Mouse (Mus musculus): ENCODE results near the gene Slamf6. TPM values are rescaled to one million over a fixed set of nuclear protein-coding genes. Genes with fewer than 3 reads are reported as not detected.
"Not testable (repeated sequence)": the region's sequence is repeated elsewhere in the genome, so short reads cannot be mapped to it uniquely, and the experiment has no call there.

The Slamf6 gene
- total RNA-seq (2022) = not detected

- no peak for DNase-seq (ENCODE audit: low spot score in 2 of 2)
Observed at GRCm38 (mm10) chr1:171917305-171918039, at the start of gene Slamf6. TSS of gene Slamf6 (plus strand) at chr1:171917515.

GRCm38 (mm10) chr1:171886989-171887388 lies 30.3 kb upstream of the Slamf6 start:
- no peak for DNase-seq (ENCODE audit: low spot score in 2 of 2)

GRCm38 (mm10) chr1:171895364-171895763 lies 22.0 kb upstream of the Slamf6 start, which contains the start of gene Gm10521:
TSS of gene Gm10521 (plus strand) at chr1:171895664.
- DNase-seq (ENCODE audit: low spot score in 2 of 2) = not testable (repeated sequence)

GRCm38 (mm10) chr1:171904011-171904410 lies 13.3 kb upstream of the Slamf6 start:
- DNase-seq (ENCODE audit: low spot score in 2 of 2) = no peak

GRCm38 (mm10) chr1:171915638-171916458 lies 1.5 kb upstream of the Slamf6 start:
- DNase-seq (ENCODE audit: low spot score in 2 of 2) = no peak

- DNase-seq (ENCODE audit: low spot score in 2 of 2) = no peak
Observed at GRCm38 (mm10) chr1:171918136-171918920, 1.0 kb downstream of the Slamf6 start.

GRCm38 (mm10) chr1:171919193-171919592 lies 1.9 kb downstream of the Slamf6 start:
- DNase-seq (ENCODE audit: low spot score in 2 of 2) = no peak

GRCm38 (mm10) chr1:171919901-171920510 lies 2.7 kb downstream of the Slamf6 start:
- no peak for DNase-seq (ENCODE audit: low spot score in 2 of 2)

GRCm38 (mm10) chr1:171920989-171921621 lies 3.8 kb downstream of the Slamf6 start:
- no peak for DNase-seq (ENCODE audit: low spot score in 2 of 2)

- no peak for DNase-seq (ENCODE audit: low spot score in 2 of 2)
Observed at GRCm38 (mm10) chr1:171921641-171922040, 4.3 kb downstream of the Slamf6 start.

GRCm38 (mm10) chr1:171922844-171923243 lies 5.5 kb downstream of the Slamf6 start:
- no peak for DNase-seq (ENCODE audit: low spot score in 2 of 2)

GRCm38 (mm10) chr1:171924900-171925299 lies 7.6 kb downstream of the Slamf6 start:
- DNase-seq (ENCODE audit: low spot score in 2 of 2) = no peak

GRCm38 (mm10) chr1:171933851-171934250 lies 16.5 kb downstream of the Slamf6 start:
- no peak for DNase-seq (ENCODE audit: low spot score in 2 of 2)

GRCm38 (mm10) chr1:171938952-171939948 lies 21.9 kb downstream of the Slamf6 start:
- no peak for DNase-seq (ENCODE audit: low spot score in 2 of 2)

GRCm38 (mm10) chr1:171940626-171941025 lies 23.3 kb downstream of the Slamf6 start:
- no peak for DNase-seq (ENCODE audit: low spot score in 2 of 2)

GRCm38 (mm10) chr1:171946447-171946995 lies 29.2 kb downstream of the Slamf6 start:
- DNase-seq (ENCODE audit: low spot score in 2 of 2) = no peak

- no peak for DNase-seq (ENCODE audit: low spot score in 2 of 2)
Observed at GRCm38 (mm10) chr1:171948161-171948945, 31.0 kb downstream of the Slamf6 start.

GRCm38 (mm10) chr1:171948946-171949508 lies 31.7 kb downstream of the Slamf6 start:
- DNase-seq (ENCODE audit: low spot score in 2 of 2) = no peak
